Mouse (Mus musculus): Measurements from ENCODE around the gene Dab1.

GRCm38 (mm10) chr4:104450645-104451044 is 831.5 kb downstream of the Dab1 start:
- TF ChIP-seq CTCF (IDR thresholded peaks at IDR 0.05; ENCODE audit: borderline replicate concordance, insufficient read depth, low read depth, low read length): no peak
- TF ChIP-seq POLR2A (IDR thresholded peaks at IDR 0.05; ENCODE audit: borderline replicate concordance, insufficient read depth, low read length): no peak
